Mouse (Mus musculus) forebrain, embryonic 13.5 days (tissue): Measurements from ENCODE around the gene Gfi1. TPM values are rescaled to one million over a fixed set of nuclear protein-coding genes. Genes with fewer than 3 reads are reported as not detected.

Experiments used
- ATAC-seq: fragments of 200-750 bp; cut with Nextera tagmentation; 2 replicates; pipeline ENCODE4 v1.8.0; 2017
- H3K27ac ChIP-seq: fragments of 300-500 bp; sonication (generic); 2 replicates; pipeline ENCODE4 v1.5.1; 2015; ENCODE audit warnings: inconsistent platforms, mild to moderate bottlenecking, moderate library complexity
- H3K27me3 ChIP-seq: fragments of 300-500 bp; sonication (generic); 2 replicates; pipeline ENCODE4 v1.6.1; 2015; ENCODE audit warnings: mild to moderate bottlenecking, inconsistent platforms
- H3K36me3 ChIP-seq: fragments of 300-500 bp; sonication (generic); 2 replicates; pipeline ENCODE4 v1.6.1; 2015; ENCODE audit warnings: mild to moderate bottlenecking, inconsistent platforms; ENCODE audit not compliant: poor library complexity, severe bottlenecking
- H3K4me1 ChIP-seq: fragments of 300-500 bp; sonication (generic); 2 replicates; pipeline ENCODE4 v1.6.1; 2015; ENCODE audit warnings: inconsistent platforms
- H3K4me2 ChIP-seq: fragments of 300-500 bp; sonication (generic); 2 replicates; pipeline ENCODE4 v1.6.1; 2015; ENCODE audit warnings: inconsistent platforms, mild to moderate bottlenecking, moderate library complexity
- H3K4me3 ChIP-seq: fragments of 300-500 bp; sonication (generic); 2 replicates; pipeline ENCODE4 v1.5.1; 2015; ENCODE audit warnings: mild to moderate bottlenecking, inconsistent platforms
- H3K9ac ChIP-seq: fragments of 300-500 bp; sonication (generic); 2 replicates; pipeline ENCODE4 v1.6.1; 2015; ENCODE audit warnings: mild to moderate bottlenecking, inconsistent platforms
- H3K9me3 ChIP-seq: fragments of 300-500 bp; sonication (generic); replicated peaks from 2 replicates; pipeline ENCODE4 v1.6.1; 2016; ENCODE audit warnings: inconsistent platforms
- WGBS: fragments of 180-500 bp; shearing (Covaris S2); methylation state at CpG from one replicate; pipeline ENCODE4 v1.1.7; 2015; 5-methylcytosine and 5-hydroxymethylcytosine counted together
- polyA plus RNA-seq: library from polyadenylated mRNA; unstranded; fragments of >200 nt; fragmentation: Nextera tagmentation; extraction: Ambion mirVana; gene quantifications from 2 replicates; pipeline ENCODE4 v1.2.1, GENCODE M21; 2015

Gfi1 gene
- polyA plus RNA-seq, 1 experiment from 2014 or later: not detected

- Histone ChIP-seq H3K9ac (no peak overlapping the region), H3K4me3 (no peak overlapping the region), H3K27ac (no peak overlapping the region), H3K9me3 (no peaks in the 10 kb centered on the region), H3K4me1 (no peaks in the 10 kb centered on the region), H3K36me3 (no peaks in the 10 kb centered on the region), H3K27me3 (no peaks in the 10 kb centered on the region), H3K4me2 (no peak overlapping the region)
- 83% methylated on average over 8 of the region's 8 CpGs for WGBS
- no peak for ATAC-seq
Observed at GRCm38 (mm10) chr5:107698888-107699287, 26.9 kb downstream of the Gfi1 start.

- Histone ChIP-seq H3K9me3 (no peaks in the 10 kb centered on the region), H3K4me2 (no peak overlapping the region), H3K9ac (no peak overlapping the region), H3K36me3 (no peaks in the 10 kb centered on the region), H3K4me1 (no peaks in the 10 kb centered on the region), H3K27me3 (0 out of 2 replicates have a peak, but pooled peaks cover 4% of the 10 kb centered on the region), H3K4me3 (no peak overlapping the region), H3K27ac (no peak overlapping the region)
- WGBS: 80% methylated on average over 3 of the region's 3 CpGs
- ATAC-seq: no peak
Observed at GRCm38 (mm10) chr5:107695019-107695418, 30.8 kb downstream of the Gfi1 start.

- WGBS: 26% methylated on average over 9 of the region's 9 CpGs
- Histone ChIP-seq H3K4me3 (peak overlapping the region; percentile 42), H3K9me3 (no peaks in the 10 kb centered on the region; the same call in 1 of the 2 replicates), H3K4me1 (peaks cover 9% of the 10 kb centered on the region; the same call in 1 of the 2 replicates), H3K36me3 (no peaks in the 10 kb centered on the region), H3K9ac (peak overlapping the region; percentile 50), H3K27ac (peak overlapping the region; percentile 4; the same call in 1 of the 2 replicates), H3K27me3 (peaks cover 26% of the 10 kb centered on the region), H3K4me2 (peak overlapping the region; percentile 65)
- peak; percentile 52 for ATAC-seq
Observed at GRCm38 (mm10) chr5:107688499-107688866, 37.4 kb downstream of the Gfi1 start.

GRCm38 (mm10) chr5:107687592-107688498 lies 38.0 kb downstream of the Gfi1 start:
- Histone ChIP-seq H3K4me1 (peaks cover 9% of the 10 kb centered on the region; the same call in 1 of the 2 replicates), H3K9me3 (no peaks in the 10 kb centered on the region; the same call in 1 of the 2 replicates), H3K36me3 (no peaks in the 10 kb centered on the region), H3K4me3 (peak overlapping the region; percentile 42), H3K9ac (peak overlapping the region; percentile 50), H3K27ac (peak overlapping the region; percentile 4; the same call in 1 of the 2 replicates), H3K27me3 (peaks cover 25% of the 10 kb centered on the region), H3K4me2 (peak overlapping the region; percentile 65)
- 15% methylated on average over 46 of the region's 46 CpGs for WGBS
- peak; percentile 96 for ATAC-seq

- ATAC-seq: peak; percentile 1; the same call in 1 of the 2 replicates
- WGBS: 94% methylated on average over 5 of the region's 5 CpGs
- Histone ChIP-seq H3K4me1 (peaks cover 9% of the 10 kb centered on the region; the same call in 1 of the 2 replicates), H3K9ac (no peak overlapping the region), H3K27me3 (peaks cover 21% of the 10 kb centered on the region), H3K9me3 (no peaks in the 10 kb centered on the region; the same call in 1 of the 2 replicates), H3K36me3 (no peaks in the 10 kb centered on the region), H3K27ac (no peak overlapping the region), H3K4me2 (no peak overlapping the region), H3K4me3 (no peak overlapping the region)
Observed at GRCm38 (mm10) chr5:107687161-107687560, 38.7 kb downstream of the Gfi1 start.

GRCm38 (mm10) chr5:107684380-107684779 lies 41.5 kb downstream of the Gfi1 start:
- no peak overlapping the region for H3K4me2 ChIP-seq

GRCm38 (mm10) chr5:107681300-107681699 lies 44.5 kb downstream of the Gfi1 start:
- ATAC-seq: no peak
- Histone ChIP-seq H3K4me3 (no peak overlapping the region), H3K9ac (no peak overlapping the region), H3K36me3 (no peaks in the 10 kb centered on the region), H3K4me2 (no peak overlapping the region), H3K27me3 (no peaks in the 10 kb centered on the region), H3K4me1 (no peaks in the 10 kb centered on the region), H3K27ac (no peak overlapping the region), H3K9me3 (no peaks in the 10 kb centered on the region)
- WGBS: 86% methylated on average over 5 of the region's 5 CpGs

More at GRCm38 (mm10) chr5:107684380-107684779, 41.5 kb downstream of the Gfi1 start:
- Histone ChIP-seq H3K27me3 (peaks cover 16% of the 10 kb centered on the region), H3K9me3 (no peaks in the 10 kb centered on the region; the same call in 1 of the 2 replicates), H3K27ac (no peak overlapping the region), H3K36me3 (no peaks in the 10 kb centered on the region), H3K9ac (no peak overlapping the region), H3K4me3 (no peak overlapping the region), H3K4me1 (peaks cover 9% of the 10 kb centered on the region; the same call in 1 of the 2 replicates)
- ATAC-seq: no peak
- WGBS: 94% methylated on average over 2 of the region's 2 CpGs

- no peak for ATAC-seq
- Histone ChIP-seq H3K4me2 (no peak overlapping the region), H3K4me1 (no peaks in the 10 kb centered on the region), H3K9ac (no peak overlapping the region), H3K27me3 (no peaks in the 10 kb centered on the region), H3K9me3 (no peaks in the 10 kb centered on the region), H3K27ac (no peak overlapping the region), H3K36me3 (no peaks in the 10 kb centered on the region), H3K4me3 (no peak overlapping the region)
- WGBS: 69% methylated on average over 5 of the region's 5 CpGs
Observed at GRCm38 (mm10) chr5:107678392-107678791, 47.4 kb downstream of the Gfi1 start.

Other genes with a start within 250 kb of the Gfi1 start
- gene Gm42669, start 218.4 kb downstream of the Gfi1 start, polyA plus RNA-seq: 0.57 and 0.71 TPM in 2 replicates
- 0.06 and 0.11 TPM in 2 replicates for gene 1700028K03Rik, start 191.3 kb downstream of the Gfi1 start, polyA plus RNA-seq
- 16.8 and 18.9 TPM in 2 replicates for gene Rpap2, start 128.7 kb downstream of the Gfi1 start, polyA plus RNA-seq
- gene Glmn, start 128.1 kb downstream of the Gfi1 start, polyA plus RNA-seq: 29.0 and 29.9 TPM in 2 replicates
- gene Ube2d2b, start 104.1 kb upstream of the Gfi1 start, polyA plus RNA-seq: 0.15 and 0.24 TPM in 2 replicates
- 46.5 and 51.7 TPM in 2 replicates for gene Evi5, start 149.1 kb upstream of the Gfi1 start, polyA plus RNA-seq
- gene Rpl5, start 174.5 kb upstream of the Gfi1 start, polyA plus RNA-seq: 76.0 and 78.1 TPM in 2 replicates